Mouse (Mus musculus) brain, adult 2 months (tissue): ENCODE data around the gene Exoc1.

Experiments
- DNase-seq: peaks from one replicate; pipeline ENCODE4 v3.0.0; 2011; ENCODE audit warnings: low read depth, low spot score

The Exoc1 gene

DNA sequence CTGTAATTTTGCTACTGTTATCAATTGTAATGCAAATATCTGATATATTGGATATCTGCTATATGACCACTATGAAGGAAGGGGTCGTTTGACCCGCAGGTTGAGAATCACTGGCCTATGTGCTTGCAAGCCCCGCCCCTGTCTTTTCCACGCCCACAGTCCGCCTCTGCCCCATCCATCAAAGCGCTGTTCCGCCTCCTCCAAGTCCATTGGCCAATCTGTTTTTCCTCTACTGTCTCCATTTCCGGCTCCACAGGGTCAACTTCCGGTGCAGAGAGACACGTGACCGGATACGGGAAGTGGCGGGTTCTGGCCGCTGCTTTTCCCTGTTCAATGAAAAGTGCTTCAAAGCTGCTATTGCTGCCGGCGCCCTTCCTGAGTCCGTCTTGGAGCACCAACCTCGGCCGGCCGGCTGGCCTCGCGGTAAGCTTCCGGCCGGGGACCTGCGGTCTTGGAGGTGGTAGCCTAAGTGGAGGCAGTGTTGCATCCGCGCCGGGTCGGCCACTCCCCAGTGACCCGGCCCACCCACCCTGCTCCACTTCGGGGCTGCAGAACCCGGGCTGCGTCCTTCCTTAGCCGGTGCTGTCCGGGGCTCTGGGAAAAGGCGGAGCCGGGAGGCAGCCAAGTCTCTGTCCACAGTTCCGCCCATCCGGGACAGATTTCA is at the start of gene Exoc1:
Exoc1 (plus strand) TSS at position 272 of the 664 bp plus-strand sequence.
- DNase-seq = peak; percentile 99

DNA sequence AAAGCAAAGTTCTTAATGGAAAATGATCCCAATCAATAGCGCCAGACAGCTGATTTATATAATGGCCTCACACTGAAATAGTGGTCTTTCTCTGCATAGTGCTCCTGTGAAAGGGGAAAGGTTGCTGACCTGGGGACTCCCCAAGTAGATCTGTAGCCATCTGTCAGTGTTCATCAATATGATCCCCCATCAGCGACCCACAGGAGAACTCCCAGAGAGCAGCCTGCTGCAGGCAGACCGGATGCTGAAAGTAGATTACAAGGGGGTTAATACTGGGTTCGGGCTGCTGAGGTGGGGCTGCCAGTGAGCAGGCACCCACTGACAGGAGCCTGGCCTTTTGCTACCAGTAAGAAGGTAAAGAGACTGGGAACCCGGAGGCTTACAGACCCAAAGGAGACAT is 45.3 kb upstream of the Exoc1 start, which contains the start of gene Gm7271:
Gm7271 (plus strand) TSS at position 230 of the 400 bp plus-strand sequence.
- DNase-seq = no peak

DNA sequence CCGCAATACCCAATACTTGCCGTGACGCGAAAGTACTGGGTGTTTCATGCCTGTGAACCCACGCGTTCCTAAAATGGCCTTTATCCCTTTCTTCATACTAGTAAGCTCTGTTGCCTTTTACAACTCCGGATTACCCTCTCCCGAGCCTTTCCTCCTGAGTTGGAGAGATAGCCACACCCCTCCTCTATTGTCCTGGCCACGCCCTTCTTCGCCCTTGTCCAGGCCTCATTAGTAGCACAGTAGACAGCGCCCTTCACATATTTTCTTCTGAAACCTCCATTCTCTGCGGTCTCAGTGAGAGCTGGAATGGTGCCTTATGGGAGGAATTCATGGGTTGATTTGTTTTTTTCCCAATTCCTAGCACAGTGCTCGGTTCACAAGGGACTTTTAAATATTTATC is 34.0 kb upstream of the Exoc1 start:
- DNase-seq = no peak

DNA sequence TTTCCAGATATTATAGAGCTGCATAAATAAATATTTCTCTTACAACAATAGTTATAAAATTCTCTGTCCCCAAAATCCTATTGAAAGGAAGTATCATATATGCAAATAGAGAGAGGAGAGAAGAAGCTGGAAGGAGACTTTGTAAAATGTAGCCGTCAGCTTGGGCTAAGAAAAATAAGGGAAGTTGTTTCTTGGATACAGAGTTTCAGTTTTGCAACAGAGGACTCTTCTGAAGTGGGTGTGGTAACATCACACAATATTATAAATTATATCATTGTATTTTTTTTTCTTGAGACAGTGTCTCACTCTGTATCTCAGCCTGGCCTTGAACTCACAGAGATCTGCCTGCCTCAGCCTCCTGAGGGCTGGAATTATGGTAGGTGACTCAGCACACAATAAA is 6.7 kb upstream of the Exoc1 start:
- no peak for DNase-seq

DNA sequence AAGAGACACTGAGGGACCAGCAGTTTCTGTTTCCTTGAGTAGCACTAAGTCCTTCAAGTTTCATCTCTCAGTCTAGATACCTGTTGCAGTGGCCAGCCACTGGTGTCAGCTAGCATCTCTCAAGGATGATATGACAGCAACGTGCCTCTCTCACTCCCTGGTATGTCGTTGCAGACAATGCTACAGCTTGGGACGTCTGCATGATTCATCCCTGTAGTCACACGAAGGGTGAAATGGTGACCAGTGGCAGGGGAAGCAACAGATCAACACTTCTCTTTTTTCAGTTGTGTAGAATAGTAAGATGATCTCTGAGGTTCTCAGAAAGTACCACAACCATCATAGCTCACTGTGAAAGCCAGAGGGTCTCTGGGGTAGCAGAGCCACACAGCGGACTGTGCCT is 4.5 kb upstream of the Exoc1 start:
- DNase-seq = no peak

DNA sequence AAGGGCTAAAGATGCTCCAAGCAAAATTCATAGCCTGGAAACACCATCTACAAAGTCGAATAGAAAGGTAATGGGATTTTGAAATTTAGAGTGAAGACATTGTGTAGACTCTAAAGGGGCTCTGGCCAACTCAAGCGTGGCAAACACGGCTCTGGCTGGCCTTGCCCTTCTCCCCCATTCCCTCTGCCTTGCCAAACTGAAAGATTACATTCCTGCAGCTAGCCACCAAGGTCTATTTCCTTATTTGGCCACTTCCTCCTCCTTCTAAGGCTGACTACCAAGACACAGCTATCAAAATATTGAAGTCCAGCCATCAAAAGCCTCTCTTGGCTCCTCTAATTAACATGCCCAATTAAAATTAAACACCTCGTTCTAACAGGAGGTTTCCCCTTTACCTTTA is 4.0 kb upstream of the Exoc1 start:
- DNase-seq = no peak

DNA sequence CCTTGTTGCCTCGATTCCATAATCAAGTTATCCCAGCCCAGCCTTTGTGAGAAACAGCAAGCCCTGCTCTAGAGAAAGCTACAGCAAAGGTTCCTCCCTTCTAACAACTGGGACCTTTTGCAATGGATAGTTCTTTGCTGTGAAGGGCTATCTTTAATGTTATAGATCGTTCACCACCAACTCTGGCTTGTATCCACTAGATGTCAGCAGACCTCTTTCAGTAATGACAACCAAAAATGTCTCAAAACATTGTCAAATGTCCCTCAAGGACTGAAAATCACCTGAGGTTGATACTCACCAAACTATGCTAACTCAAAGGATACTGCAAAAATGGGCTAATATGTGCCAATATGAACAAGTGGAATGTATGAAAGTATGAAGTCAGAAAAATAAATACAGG is 3.3 kb upstream of the Exoc1 start:
- DNase-seq = no peak

DNA sequence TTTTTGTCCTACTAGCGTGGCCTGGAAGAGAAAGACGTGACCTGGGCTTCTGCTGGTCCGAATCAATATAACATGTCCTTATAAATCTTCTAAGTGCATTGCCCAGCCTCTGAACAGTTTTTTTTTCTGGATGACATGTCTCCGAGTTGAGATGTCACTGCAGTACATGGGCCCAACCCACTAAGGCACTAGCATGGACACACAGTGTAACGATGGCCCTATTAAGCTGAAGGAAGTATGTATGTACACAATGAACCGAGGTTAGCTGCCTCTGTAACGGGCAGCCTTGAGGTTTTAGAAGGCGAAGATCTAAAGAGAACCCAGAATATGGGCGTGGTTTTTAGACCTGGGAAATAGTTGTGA is 574 bp downstream of the Exoc1 start:
- DNase-seq = no peak

DNA sequence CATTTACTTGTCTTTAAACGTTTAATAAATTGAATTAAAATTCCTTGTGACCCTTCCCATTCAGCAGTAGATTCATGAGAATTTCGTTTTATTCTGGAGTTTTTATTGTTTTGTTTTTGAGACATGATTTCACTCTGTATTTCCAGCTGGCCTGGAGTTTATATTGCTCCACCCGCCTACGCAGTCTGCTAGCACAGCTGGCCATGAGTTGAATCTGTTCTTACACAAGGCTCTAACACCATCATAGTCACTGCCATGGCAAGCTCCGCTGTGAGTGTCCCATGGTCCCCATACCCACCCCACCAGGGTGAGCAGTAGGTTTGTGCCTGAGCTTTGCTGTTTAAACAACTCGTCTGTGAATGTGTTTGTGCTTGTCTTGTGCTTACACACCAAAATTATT is 4.1 kb downstream of the Exoc1 start:
- DNase-seq = peak; percentile 33

DNA sequence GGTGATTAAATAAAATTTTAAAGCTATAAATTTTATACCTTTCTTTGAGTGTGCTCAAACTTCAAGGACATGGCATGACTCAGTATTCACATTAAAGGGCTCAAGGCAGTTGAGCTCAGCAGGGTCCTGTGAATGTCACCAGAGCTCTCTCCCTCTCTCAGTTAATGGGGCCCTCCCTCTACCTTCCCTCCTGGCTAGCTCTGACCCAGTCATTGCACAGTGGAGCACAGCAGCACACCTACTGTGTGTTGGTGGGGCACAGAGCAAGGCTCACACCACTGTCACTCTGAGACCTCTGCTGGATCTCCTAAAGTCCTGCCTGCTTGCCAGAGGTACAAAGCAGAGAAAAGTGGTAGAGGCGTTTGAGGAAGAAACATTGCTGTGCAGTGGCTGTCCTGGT is 7.1 kb downstream of the Exoc1 start:
- DNase-seq = no peak

DNA sequence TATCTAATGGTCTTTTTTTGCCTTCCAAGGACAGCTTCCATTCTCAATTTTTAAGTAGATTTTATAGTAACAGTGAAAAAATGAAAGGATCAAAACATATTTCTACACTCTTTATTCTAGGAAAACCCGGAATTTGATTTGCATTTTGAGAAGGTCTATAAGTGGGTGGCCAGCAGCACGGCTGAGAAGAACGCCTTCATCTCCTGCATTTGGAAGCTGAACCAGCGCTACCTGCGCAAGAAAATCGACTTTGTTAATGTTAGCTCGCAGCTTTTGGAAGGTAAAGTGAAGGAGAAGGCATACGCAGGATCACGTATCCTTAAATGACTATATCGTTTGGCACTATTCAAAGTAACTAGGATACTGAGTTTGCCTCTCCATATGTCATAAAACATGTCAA is 8.5 kb downstream of the Exoc1 start:
- DNase-seq = peak; percentile 70

DNA sequence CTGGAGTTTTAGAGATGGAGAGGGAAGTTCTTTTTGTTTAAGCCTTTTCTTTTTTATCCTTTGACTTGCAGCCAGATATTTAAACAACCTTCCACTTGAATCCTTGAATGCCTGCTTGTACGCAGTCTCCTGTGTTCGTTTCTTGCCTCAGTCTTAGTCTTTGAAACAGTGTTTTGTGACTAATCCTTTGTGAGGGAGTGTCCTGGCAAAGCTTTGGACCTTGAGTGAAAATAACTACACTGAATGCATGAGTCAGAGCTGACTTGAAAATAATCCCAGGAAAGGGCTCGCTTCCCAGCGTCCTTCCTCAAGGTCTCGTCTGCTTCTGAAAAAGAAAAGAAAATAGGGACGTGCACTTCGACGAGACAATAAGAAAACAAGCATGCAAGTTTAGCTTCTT is 11.1 kb downstream of the Exoc1 start:
- DNase-seq = peak; percentile 87

DNA sequence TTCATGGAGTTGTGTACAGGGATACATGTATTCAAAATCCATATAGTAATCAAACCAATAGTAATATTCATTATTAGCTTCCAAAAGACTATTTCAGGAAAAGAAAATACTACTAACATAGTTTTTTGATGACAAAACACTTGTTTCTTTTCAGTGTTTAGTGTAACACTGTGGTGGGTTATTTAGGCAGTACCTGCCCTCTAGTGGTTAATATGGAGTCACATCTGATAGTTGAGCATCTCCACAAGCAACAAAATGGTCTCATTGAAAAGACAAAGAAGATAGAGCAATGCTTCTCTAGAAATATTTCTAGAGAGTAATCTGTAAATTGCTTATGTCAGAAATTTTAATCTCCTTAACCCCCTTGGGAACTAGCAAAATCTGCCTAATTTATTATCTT is 11.7 kb downstream of the Exoc1 start:
- DNase-seq = peak; percentile 32

DNA sequence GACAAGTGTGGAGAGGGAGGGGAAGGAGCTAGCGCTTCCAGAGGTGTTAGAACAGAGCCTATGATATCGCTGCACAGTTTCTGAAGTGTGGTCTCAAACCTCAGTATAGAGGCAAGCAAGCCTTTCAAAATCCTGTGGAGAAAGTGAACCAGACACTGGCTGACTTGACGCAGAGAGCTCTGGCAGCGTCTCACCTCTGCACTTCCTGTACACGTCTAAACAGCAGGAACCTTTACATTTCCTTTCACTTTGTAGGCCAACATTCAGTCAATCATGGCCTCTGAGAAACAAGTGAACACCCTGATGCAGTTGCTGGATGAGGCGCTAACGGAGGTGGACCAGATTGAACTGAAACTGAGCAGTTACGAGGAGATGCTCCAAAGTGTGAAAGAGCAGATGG is 14.1 kb downstream of the Exoc1 start:
- no peak for DNase-seq

DNA sequence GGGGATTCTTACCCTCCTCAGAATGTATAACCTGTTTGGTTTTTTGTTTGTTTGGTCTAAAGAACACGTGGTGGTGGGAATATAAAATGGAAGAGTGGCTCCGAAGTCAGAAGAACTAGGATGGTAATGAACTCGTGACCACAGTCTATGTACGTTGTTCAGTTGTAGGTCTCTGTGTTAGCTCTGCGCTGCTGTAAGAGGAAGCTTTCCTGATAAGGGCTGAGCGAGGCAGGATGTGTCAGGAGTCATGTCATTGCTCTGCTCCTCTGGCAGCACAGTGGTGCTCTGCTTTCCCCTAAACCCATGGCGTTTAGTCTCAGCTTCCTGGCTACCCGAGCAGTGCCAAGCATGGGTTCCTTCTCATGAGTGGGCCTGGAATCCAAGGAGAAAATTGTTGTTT is 21.3 kb downstream of the Exoc1 start:
- no peak for DNase-seq

DNA sequence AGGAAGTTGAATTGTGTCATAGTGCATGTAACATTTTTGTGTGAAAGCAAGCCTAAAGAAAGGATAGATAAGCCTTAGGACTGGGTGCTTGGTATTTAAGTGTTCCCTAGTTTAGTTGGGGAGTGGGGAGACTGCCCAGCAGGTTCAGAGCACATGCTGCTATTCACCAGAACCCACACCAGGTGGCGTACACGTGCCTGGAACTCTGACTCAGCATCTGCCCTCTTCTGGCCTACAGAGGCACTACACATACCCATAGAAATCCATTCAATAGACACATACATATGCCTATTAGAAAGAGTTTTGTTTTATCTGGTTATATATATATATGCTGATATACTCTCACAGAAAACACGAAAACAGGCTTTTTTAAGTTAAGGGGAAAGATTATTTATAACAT is 36.2 kb downstream of the Exoc1 start:
- peak; percentile 80 for DNase-seq

DNA sequence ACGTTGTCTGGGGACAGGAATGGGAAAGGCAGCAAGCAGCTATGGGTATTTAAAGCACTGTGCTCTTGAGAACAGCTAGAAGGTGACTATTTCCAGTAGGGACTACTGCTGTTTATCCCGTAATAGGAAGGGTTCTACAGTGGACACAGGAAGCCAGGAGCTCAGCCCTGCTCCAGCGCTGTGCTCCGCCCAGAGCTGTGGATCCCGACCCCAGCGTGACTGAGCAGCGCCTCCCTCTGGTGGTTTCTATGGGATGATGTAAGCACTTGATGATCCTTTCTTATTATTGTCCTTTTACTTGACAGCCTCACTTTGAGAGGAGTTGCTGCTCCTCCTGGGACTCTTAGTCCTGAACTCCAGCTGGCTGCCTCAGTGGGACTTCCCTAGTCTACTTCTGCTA is 45.1 kb downstream of the Exoc1 start:
- DNase-seq = no peak

DNA sequence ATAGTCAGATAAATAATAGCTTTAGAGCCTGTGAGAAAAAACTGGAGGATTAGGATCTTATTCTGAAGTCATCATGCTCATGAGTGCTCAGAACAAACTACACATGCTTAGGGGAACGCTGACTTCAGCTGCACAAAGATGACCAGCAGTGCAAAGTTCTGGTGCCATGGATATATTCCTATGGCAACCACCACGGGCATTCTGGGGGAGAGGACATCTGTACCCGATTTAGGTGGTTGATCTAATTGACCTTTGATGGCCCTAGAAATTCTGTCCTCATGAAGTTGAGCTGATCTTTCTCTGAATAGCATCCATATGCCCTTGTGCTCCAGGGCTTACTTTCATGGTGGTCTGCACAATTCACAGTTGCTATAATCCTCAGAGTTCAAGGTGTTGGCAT is 47.9 kb downstream of the Exoc1 start:
- no peak for DNase-seq

DNA sequence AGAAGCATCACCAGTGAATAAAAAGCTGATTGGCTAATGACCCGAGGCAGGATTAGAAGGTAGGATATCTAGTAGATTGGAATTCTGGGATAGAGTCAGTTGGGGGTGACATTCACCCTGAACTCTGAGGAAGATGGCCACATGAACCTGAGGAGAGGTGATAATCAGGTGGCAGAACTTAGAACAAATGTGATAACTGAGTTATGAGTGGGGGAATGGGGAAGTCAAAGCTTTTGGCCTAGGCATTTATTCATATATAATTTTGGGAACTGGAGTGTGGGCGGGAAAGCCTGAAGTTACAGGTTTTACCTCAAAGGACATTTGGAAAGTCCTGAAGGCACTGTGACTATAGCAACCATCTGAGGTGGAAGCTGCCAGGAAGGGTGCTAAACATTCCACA is 56.3 kb downstream of the Exoc1 start:
- no peak for DNase-seq

DNA sequence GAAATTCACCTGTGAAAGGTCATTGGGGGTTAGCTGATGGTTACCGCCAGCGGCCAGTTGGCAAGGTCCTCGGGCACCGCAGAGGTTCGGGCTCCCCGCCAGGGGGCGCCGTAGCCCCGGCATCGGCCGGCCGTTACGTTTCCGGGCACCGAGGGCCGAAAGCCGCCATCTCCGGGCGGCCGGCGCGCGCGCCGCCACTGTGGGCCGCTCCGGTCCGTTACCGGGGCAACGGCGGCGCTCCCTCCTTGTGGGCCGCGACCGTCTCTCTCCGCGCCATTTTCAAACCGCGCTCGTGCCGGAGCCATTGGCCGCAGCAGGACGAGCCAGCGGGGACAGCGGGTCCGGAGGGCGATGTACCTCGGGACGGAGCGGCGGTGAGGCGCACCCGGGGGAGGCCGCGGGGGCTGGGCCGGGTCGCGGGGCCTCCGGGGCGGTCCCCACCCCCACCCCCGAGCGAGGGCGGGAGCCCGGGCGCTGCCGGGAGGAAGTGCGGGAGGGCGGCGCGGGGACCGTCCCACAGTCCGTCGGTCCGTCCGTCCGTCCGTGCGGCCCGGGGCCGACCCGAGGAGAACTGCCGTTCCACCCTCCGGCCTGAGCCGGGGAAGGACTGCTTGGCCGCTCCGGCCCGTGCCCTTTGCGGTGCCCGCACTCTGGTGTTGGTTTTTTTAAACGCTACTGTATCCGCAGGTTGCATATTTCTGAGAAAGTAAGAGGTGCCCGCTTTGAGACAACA is 59.6 kb downstream of the Exoc1 start, which contains the start of gene Cep135:
Cep135 (plus strand) TSS at position 148 of the 733 bp plus-strand sequence.
- DNase-seq = peak; percentile 93

DNA sequence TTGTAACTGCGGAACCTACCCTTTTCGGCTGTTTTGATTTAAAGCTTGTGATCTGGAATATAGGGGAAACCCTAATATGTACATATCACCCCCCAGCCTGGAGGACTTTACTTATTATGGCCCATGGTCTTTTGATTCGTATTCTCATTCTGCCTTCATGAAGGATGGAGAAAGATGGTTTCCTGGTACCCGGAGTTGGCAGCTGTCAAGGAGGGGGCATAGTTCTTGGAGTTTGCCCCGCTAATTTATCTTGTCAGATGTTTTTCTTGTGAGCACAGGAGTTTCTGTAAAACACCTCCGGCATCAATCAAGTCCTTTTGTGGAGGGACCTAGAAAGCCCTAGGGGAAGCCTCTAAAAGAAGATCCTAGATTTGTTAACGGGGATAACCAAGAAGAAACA is 60.2 kb downstream of the Exoc1 start:
- no peak for DNase-seq

DNA sequence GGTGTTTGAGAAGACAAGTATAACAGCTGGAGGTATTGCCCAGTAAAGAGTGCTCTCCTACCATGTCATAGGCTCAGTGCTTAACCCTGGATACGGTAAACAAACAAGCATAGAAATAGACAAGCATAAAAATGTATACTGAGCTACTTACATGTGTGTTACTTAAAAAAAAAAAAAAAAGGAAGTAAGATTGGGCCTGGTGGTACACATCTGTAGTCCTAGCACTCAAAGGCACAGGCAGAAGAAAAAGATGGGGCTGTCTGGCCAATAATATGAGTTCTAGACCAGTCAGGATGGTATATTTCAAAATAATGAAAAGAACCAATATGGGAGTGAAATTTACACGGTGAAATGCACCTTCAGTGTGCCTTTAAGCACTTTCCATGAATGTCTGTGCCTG is 60.9 kb downstream of the Exoc1 start:
- no peak for DNase-seq

DNA sequence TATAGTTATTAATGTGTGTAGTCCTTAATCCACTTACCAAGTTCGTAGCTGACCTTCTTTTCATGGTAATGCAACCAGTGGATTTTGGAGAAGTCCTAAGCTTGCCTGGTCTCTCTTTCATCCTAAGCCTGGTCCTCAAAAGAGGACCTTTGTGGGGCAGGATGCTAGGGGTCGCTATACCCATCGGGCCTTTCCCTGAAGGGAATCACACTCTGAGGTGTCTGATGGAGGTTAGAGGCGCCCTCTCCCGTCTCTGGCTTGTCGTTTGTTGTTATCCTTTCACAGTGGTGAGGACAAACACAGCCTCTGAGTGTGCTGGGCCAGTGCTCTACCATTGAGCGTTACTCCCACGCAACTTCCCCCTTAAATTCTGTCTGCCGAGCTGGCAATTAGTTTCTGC is 62.8 kb downstream of the Exoc1 start:
- peak; percentile 70 for DNase-seq
